Mouse (Mus musculus) forebrain, postnatal 0 days (tissue): ENCODE measurements around the gene Ap1b1. TPM values are rescaled to one million over a fixed set of nuclear protein-coding genes. Genes with fewer than 3 reads are reported as not detected.

Experiments used
- ATAC-seq: fragments of 200-750 bp; cut with Nextera tagmentation; 2 replicates; pipeline ENCODE4 v1.8.0; 2017; ENCODE audit warnings: mild to moderate bottlenecking, moderate library complexity
- DNase-seq: peaks from one replicate; pipeline ENCODE4 v3.0.0-alpha.2; 2015
- H3K27ac ChIP-seq: fragments of 300-500 bp; sonication (generic); 2 replicates; pipeline ENCODE4 v1.5.1; 2014; ENCODE audit warnings: low read depth, mild to moderate bottlenecking, antibody characterized with exemption, low read length, moderate library complexity, mixed read lengths
- H3K27me3 ChIP-seq: fragments of 300-500 bp; sonication (generic); 2 replicates; pipeline ENCODE4 v1.6.1; 2014; ENCODE audit warnings: mild to moderate bottlenecking, low read length, mixed read lengths; ENCODE audit not compliant: insufficient read depth
- H3K36me3 ChIP-seq: fragments of 300-500 bp; sonication (generic); 2 replicates; pipeline ENCODE4 v1.6.1; 2014; ENCODE audit warnings: mild to moderate bottlenecking, moderate library complexity; ENCODE audit not compliant: insufficient read depth
- H3K4me1 ChIP-seq: fragments of 300-500 bp; sonication (generic); 2 replicates; pipeline ENCODE4 v1.6.1; 2014; ENCODE audit warnings: antibody characterized with exemption; ENCODE audit not compliant: insufficient read depth
- H3K4me2 ChIP-seq: fragments of 300-500 bp; sonication (generic); 2 replicates; pipeline ENCODE4 v1.6.1; 2014; ENCODE audit warnings: low read depth, mild to moderate bottlenecking, moderate library complexity
- H3K4me3 ChIP-seq: fragments of 300-500 bp; sonication (generic); 2 replicates; pipeline ENCODE4 v1.5.1; 2014; ENCODE audit warnings: low read depth, low read length, mixed read lengths
- H3K9ac ChIP-seq: fragments of 300-500 bp; sonication (generic); 2 replicates; pipeline ENCODE4 v1.6.1; 2014; ENCODE audit warnings: mild to moderate bottlenecking
- H3K9me3 ChIP-seq: fragments of 300-500 bp; sonication (generic); 2 replicates; pipeline ENCODE4 v1.6.1; 2016; ENCODE audit warnings: low read length
- CTCF ChIP-seq: sonication (generic); IDR thresholded peaks from 2 replicates; pipeline ENCODE4 v1.5.1; 2016; ENCODE audit warnings: antibody characterized with exemption, control low read depth, low read depth
- WGBS: fragments of 180-500 bp; shearing (Covaris S2); extraction: QIAGEN DNeasy Blood & Tissue Kit; methylation state at CpG from one replicate; pipeline ENCODE4 v1.1.7; 2014; 5-methylcytosine and 5-hydroxymethylcytosine counted together
- polyA plus RNA-seq: library from polyadenylated mRNA; unstranded; fragments of >200 nt; fragmentation: Nextera tagmentation; extraction: Ambion mirVana; gene quantifications from 2 replicates; pipeline ENCODE4 v1.2.1, GENCODE M21; 2015
- total RNA-seq: library from RNA; depleted of rRNA; stranded (reverse); fragments of >200 nt; gene quantifications from 2 replicates; pipeline ENCODE4 v1.2.3, GENCODE M21; 2014

The Ap1b1 gene
- total and polyA plus RNA-seq, 2 experiments from 2014 or later, result 78.8 to 95.6 TPM

DNA sequence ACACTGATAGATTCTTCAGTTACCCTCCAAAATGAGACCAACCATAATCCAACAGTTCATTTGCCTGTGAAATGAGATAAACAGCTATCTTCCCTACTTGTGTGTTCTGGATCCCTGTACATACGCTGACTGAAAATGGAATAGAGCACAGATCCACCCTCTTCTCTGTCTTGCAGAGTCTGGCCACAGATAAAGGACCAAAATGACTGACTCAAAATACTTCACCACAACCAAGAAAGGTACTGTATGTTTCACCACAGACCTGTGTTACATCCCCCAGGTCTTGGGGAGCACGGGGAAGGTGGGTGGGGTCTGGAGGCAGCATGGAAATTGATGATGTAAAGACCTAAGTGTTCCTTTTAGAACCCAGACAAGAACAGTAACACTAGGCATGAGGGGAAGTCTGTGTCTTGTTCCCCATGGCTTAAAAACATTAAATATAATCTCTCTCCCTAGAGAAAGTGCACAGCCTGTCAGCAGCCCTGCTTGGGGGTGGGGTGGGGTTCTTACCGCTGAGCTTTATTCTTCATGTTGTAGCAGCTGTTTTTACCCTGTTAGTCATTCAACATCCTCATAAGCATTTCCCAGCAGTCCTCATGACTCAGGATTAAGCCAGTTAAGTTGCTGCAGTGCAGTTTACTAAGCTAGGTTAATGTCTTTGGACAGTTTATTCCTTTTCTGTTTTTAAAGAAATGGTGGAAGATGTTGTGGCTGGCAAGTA lies 22.9 kb downstream of the Ap1b1 start:
- no peak for DNase-seq
- no peak for ATAC-seq
- Histone ChIP-seq H3K9me3 (no peaks in the 10 kb centered on the region), H3K4me1 (no peaks in the 10 kb centered on the region), H3K27ac (no peak overlapping the region), H3K9ac (no peak overlapping the region), H3K4me2 (no peak overlapping the region), H3K27me3 (no peaks in the 10 kb centered on the region), H3K4me3 (no peak overlapping the region), H3K36me3 (peaks cover 30% of the 10 kb centered on the region)
- 82% methylated on average over 3 of the region's 3 CpGs for WGBS
- TF ChIP-seq CTCF, result no peak

DNA sequence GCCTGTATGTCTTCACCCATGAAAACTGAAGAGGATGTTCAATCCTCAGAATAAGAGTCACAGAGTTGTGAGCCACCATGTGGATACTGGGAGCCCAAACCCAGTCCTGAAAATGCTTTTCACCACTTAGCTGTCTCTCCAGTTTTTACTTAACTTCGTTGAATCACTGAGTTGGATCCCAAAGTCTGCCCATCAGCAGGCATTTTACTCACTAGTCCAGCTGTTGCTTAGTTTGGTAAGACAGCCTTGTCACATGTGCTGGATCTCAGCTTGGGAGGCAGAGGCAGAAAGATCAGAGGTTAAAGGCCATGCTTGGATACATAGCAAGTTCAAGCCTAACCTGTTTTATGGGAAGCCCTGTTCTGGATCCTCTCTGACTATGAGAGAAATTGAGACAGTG lies 23.6 kb downstream of the Ap1b1 start:
- WGBS, result 89% methylated on average over 1 of the region's 1 CpGs
- no peak for ATAC-seq
- peaks cover 31% of the 10 kb centered on the region for H3K36me3 ChIP-seq
- no peak overlapping the region for H3K4me2 ChIP-seq
- DNase-seq, result no peak
- H3K27me3 ChIP-seq, result no peaks in the 10 kb centered on the region
- H3K4me3 ChIP-seq, result no peak overlapping the region
- H3K4me1 ChIP-seq, result no peaks in the 10 kb centered on the region
- no peaks in the 10 kb centered on the region for H3K9me3 ChIP-seq
- no peak overlapping the region for H3K9ac ChIP-seq
- TF ChIP-seq CTCF, result no peak
- H3K27ac ChIP-seq, result no peak overlapping the region

GRCm38 (mm10) chr11:5011480-5011879 lies 24.9 kb downstream of the Ap1b1 start:
- Histone ChIP-seq H3K36me3 (peaks cover 44% of the 10 kb centered on the region), H3K4me2 (no peak overlapping the region), H3K9ac (no peak overlapping the region), H3K4me1 (no peaks in the 10 kb centered on the region), H3K27ac (no peak overlapping the region), H3K27me3 (no peaks in the 10 kb centered on the region), H3K9me3 (no peaks in the 10 kb centered on the region), H3K4me3 (no peak overlapping the region)
- no peak for DNase-seq
- ATAC-seq, result no peak
- no peak for TF ChIP-seq CTCF
- WGBS, result 86% methylated on average over 1 of the region's 1 CpGs

GRCm38 (mm10) chr11:5012213-5012715 lies 25.6 kb downstream of the Ap1b1 start:
- Histone ChIP-seq H3K9ac (no peak overlapping the region), H3K4me3 (no peak overlapping the region), H3K9me3 (no peaks in the 10 kb centered on the region), H3K4me2 (no peak overlapping the region), H3K36me3 (peaks cover 50% of the 10 kb centered on the region), H3K27me3 (no peaks in the 10 kb centered on the region), H3K27ac (no peak overlapping the region), H3K4me1 (no peaks in the 10 kb centered on the region)
- DNase-seq (no peak), ATAC-seq (no peak)
- WGBS, result 83% methylated on average over 5 of the region's 5 CpGs
- no peak for TF ChIP-seq CTCF

GRCm38 (mm10) chr11:5015720-5016119 lies 29.1 kb downstream of the Ap1b1 start:
- DNase-seq (peak; percentile 65), ATAC-seq (peak; percentile 88)
- no peaks in the 10 kb centered on the region for H3K27me3 ChIP-seq
- H3K36me3 ChIP-seq, result peaks cover 75% of the 10 kb centered on the region
- no peak overlapping the region for H3K27ac ChIP-seq
- H3K4me1 ChIP-seq, result no peaks in the 10 kb centered on the region
- no peak overlapping the region for H3K4me2 ChIP-seq
- H3K4me3 ChIP-seq, result no peak overlapping the region
- TF ChIP-seq CTCF, result peak; percentile 72
- no peaks in the 10 kb centered on the region for H3K9me3 ChIP-seq
- WGBS, result 40% methylated on average over 2 of the region's 2 CpGs
- no peak overlapping the region for H3K9ac ChIP-seq

DNA sequence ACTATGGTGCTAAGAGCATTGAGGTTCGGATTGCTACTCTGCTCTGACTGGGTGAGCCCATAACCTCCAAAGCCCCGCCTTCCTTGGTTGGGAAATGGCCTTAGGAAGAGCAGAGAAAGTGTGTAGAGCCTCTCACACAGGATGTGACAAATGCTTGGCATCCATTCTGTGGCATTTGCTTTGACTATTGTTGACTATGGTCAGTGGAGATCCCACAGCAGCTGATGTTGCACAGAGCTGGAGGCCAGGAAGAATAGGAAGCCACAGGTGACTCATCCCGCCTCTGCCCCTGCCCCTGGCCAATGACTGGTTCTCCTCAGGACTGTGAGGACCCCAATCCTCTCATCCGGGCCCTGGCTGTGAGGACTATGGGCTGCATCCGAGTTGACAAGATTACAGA lies 29.7 kb downstream of the Ap1b1 start:
- Histone ChIP-seq H3K4me3 (no peak overlapping the region), H3K27ac (no peak overlapping the region), H3K9me3 (no peaks in the 10 kb centered on the region), H3K4me2 (no peak overlapping the region), H3K4me1 (no peaks in the 10 kb centered on the region), H3K9ac (no peak overlapping the region), H3K36me3 (peaks cover 76% of the 10 kb centered on the region), H3K27me3 (no peaks in the 10 kb centered on the region)
- no peak for ATAC-seq
- DNase-seq, result no peak
- WGBS, result 91% methylated on average over 5 of the region's 5 CpGs
- no peak for TF ChIP-seq CTCF

DNA sequence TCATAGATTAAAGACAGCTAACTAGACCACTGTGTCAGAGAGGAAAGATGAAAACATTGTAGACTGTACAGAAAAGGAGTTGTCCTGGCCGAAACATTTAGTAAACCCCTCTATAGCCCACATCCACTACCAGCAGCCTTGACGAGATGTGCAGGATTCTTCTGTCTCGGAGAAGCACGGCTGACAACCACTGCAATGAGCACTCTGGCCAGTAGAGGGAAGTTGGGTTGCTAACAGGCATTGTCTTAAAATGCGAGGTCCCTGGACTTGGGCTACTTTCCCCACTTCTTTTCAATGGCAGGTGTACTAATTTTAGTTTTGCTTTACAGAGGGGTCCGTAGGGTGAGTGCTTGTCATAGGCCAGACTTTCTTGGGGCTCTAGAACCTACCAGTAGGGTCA lies 30.9 kb downstream of the Ap1b1 start:
- 65% methylated on average over 6 of the region's 6 CpGs for WGBS
- Histone ChIP-seq H3K9me3 (no peaks in the 10 kb centered on the region), H3K27me3 (no peaks in the 10 kb centered on the region), H3K9ac (no peak overlapping the region), H3K4me1 (no peaks in the 10 kb centered on the region), H3K4me3 (no peak overlapping the region), H3K36me3 (peaks cover 75% of the 10 kb centered on the region), H3K4me2 (no peak overlapping the region), H3K27ac (no peak overlapping the region)
- ATAC-seq (no peak), DNase-seq (peak; percentile 27)
- TF ChIP-seq CTCF, result peak; percentile 61
